Mouse (Mus musculus): ENCODE results near the gene Map3k5. TPM values are rescaled to one million over a fixed set of nuclear protein-coding genes. Genes with fewer than 3 reads are reported as not detected.

Gene Map3k5
- total RNA-seq, 2 experiments from 2014 or later: 46.4 to 56.3 TPM

DNA sequence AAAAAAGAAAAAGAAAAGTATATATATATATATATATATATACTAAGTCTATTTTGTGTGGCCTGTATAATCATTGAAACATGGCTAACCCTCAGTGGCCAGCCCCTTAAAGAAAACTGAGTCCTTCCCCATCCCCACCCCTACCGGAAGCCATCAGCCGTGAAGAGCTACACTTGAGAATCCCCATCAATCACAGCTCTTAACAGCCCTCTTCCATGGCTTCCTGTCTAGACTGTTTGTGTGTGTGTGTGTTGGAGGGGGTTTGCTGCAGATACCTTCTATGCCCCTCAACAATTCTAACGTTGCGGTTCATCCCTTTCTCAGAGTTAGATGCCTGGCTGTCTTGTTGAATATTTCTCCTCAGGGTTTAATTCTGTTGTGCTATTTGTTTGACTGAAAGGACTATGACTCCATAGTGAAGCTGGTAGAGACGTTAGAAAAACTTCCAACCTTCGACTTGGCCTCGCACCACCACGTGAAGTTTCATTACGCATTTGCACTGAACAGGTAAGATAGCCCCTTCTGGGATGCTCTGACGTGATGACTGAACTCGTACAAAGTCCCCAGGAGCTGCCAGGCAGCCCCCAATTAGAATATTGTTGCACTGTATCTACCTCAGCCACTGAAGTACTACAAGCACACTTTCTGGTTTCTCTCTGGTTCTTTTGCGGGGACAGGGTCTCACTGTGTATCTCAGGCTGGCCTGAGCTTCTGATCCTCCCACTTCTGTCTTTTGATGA lies 91.7 kb downstream of the Map3k5 start:
- DNase-seq (ENCODE audit: low spot score in 2 of 2): no peak
- intact Hi-C loops (cut with DNase I): no loop called here

DNA sequence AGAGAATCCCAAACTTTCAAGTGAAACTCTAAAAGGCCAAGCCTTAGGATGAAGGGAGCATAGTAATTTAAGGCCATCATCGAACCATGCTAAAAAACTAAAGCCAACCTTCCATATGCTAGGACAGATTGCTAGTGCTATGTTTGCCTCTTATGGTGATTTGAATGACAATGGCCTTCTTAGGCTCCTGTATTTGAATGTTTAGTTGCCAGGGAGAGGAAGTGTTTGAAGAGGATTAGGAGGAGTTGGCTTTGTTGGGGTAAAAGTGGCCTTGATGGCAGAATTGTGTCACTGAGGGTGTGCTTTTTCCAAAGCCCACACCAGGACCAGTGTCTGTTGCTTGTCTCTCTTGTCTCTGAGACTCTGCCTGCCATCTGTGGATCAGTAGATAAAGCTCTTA lies 96.4 kb downstream of the Map3k5 start:
- DNase-seq (ENCODE audit: low spot score in 2 of 2): no peak
- intact Hi-C loops (cut with DNase I): no loop called here

DNA sequence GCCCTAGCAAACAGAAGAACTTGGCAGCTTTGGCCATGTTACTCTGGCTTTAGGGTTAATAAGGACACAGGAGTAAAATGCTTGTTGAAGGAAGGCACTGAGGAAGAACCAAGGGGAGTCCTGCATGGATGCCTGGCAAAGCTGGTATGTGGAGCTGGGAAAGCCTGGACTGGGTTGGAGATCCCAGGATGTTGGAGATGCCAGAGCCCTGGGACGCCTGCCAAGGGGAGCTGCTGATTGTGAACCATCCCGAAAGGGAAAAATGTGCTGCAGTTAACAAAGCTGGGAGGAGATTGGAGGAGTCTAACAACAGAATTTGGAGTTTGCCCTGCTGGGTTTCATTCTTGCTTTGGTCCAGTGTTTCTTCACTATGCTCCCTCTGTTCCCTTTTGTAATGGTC lies 97.7 kb downstream of the Map3k5 start:
- intact Hi-C loops (cut with DNase I): no loop called here
- peak in 1 of 2 experiments; percentile 62 for DNase-seq (ENCODE audit: low spot score in 2 of 2)

DNA sequence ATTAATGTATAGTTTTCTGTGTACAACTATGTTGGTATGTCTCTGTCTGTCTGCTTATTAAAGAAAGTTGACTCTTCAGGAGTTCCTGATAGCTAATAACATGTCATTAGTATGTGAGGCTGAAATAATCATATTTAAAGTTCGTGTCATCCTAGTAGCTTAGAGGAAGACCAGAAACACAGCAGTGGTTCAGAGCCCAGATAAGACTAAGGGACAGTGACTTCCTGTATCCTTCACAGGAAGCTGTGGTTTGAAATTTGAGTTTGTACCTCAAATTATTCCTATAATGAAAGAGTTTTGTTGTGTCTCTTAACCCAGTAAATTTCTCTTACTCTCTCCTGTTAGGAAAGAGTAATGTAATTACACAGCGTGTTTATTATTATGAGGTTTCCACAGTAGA lies 102.1 kb downstream of the Map3k5 start:
- intact Hi-C loops (cut with DNase I): no loop called here

DNA sequence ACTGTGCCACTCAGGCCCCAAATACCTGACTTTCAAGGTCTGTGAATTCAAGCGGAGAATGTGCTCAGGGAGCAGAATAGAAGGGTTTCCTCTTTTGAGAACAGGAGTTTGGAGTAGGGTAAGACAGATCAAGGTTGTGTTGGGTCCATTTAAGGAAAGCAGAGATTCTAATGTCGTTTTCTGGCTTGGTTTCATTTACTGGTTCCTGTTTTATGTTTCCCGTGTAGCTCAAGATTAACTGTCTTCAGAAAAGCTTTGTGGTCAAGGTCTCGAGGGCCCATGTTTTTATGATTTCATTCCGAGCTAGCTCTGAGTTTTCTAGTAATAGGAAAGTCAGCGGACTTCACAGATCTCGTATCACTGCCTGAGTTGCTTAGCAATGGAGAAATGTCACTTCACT lies 102.6 kb downstream of the Map3k5 start:
- DNase-seq (ENCODE audit: low spot score in 2 of 2): no peak
- intact Hi-C loops (cut with DNase I): no loop called here

More for the DNA sequence above, 102.1 kb downstream of the Map3k5 start:
- DNase-seq (ENCODE audit: low spot score in 2 of 2): no peak

DNA sequence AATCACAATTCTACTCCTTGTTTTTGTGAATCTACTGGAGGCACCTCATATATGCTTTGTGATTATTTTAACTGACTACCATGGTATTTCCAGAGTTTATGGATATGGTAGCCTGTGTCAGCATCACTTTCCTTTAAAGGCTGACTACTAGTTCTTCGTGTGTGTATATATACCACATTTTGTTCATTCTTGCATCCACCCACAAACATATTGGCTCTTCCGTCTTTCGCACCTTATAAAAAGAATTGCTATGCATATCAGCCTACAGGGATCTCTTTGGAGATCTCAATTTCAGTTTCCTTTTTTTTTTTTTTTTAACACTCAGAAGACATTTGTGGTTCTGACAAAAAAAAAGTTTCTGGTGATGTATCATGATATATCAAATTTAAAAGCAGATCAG lies 105.3 kb downstream of the Map3k5 start:
- intact Hi-C loops (cut with DNase I): loop anchor here (2.0 kb wide), 1 partner anchor 33 kb away; no protein-coding TSS in a partner anchor
- DNase-seq (ENCODE audit: low spot score in 2 of 2): peak in 1 of 2 experiments; percentile 67

DNA sequence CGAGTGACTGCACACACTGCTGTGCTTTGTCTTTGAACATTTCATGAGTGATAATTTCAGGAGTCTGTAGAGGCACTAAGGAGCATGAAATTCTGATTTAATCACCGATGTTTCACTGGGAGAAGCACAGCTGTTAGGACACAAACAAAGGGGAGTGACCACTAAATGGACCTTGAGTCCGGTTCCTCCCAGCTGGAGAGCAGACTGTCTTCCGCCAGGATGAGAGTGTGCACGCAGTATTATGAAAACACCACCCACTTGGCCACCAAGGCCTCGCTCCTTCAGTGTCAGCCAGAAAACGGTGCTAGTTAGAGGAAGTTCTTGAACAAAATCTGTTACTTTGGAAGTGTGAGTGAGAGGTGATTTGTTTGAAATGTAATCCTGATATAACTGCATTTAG lies 105.8 kb downstream of the Map3k5 start:
- no peak for DNase-seq (ENCODE audit: low spot score in 2 of 2)
- intact Hi-C loops (cut with DNase I): no loop called here

- intact Hi-C loops (cut with DNase I): no loop called here
- DNase-seq (ENCODE audit: low spot score in 2 of 2): no peak
These were observed 106.4 kb downstream of the Map3k5 start for GRCm38 (mm10) chr10:20040677-20041076.

DNA sequence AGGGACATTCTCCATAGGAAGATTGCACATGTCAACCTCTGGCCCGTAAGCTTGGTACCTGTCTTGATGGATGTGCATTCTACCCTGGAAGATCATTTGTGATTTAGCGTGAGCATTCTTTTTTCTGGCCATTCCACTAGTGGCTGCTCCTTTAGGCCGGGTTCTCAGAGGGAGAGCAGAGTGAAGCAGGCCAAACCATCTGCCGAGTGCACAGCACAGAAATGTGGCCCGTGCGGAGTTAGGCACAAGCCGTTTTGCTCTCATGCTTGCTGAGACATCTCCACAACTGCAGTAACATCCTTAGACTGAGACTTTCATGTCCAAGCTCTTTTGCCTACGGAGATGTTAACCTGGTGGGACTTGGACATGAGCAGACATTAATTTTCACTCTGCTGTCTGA lies 107.8 kb downstream of the Map3k5 start:
- DNase-seq (ENCODE audit: low spot score in 2 of 2): no peak
- intact Hi-C loops (cut with DNase I): no loop called here

- no peak for DNase-seq (ENCODE audit: low spot score in 2 of 2)
- intact Hi-C loops (cut with DNase I): no loop called here
These were observed 109.8 kb downstream of the Map3k5 start for GRCm38 (mm10) chr10:20044051-20044450.

- DNase-seq (ENCODE audit: low spot score in 2 of 2): no peak
- intact Hi-C loops (cut with DNase I): no loop called here
These were observed 111.6 kb downstream of the Map3k5 start for GRCm38 (mm10) chr10:20045733-20046495.

- intact Hi-C loops (cut with DNase I): no loop called here
- no peak for DNase-seq (ENCODE audit: low spot score in 2 of 2)
These were observed 122.8 kb downstream of the Map3k5 start for GRCm38 (mm10) chr10:20056859-20057644.

DNA sequence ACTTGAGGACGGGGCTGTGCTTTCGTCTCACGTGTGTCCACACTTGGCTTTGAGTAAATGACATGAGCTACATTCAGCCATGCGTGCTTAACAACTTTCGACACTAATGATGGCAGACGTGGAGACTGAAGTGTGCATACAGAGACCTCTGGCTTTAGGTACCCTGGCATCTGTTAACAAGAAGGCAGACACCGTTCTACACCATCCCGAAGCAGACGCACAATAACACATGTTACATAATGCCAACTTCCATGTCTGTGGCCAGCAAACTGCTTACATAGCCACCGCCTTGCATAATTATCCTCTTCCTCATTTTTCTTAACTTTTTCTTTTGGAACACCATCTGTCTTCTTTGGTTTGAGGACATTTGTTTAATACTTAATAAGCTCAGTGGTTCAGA lies 123.8 kb downstream of the Map3k5 start:
- DNase-seq (ENCODE audit: low spot score in 2 of 2): no peak
- intact Hi-C loops (cut with DNase I): no loop called here

DNA sequence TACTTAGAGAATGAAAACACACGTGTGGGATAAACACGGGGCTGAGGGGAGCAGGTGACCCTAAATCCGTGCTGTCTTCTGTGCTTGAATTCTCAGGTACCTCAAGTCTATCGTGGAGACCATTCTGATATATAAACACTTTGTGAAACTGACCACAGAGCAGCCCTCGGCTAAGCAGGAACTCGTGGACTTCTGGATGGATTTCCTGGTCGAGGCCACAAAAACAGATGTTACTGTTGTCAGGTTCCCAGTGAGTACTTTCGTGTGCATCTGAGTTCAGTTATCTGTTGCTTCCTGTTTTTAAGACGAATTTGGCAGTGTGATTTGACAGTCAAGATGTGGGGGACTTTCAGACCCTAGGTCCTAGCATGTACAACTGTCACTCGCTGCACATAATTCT lies 124.6 kb downstream of the Map3k5 start:
- intact Hi-C loops (cut with DNase I): no loop called here
- DNase-seq (ENCODE audit: low spot score in 2 of 2): no peak

DNA sequence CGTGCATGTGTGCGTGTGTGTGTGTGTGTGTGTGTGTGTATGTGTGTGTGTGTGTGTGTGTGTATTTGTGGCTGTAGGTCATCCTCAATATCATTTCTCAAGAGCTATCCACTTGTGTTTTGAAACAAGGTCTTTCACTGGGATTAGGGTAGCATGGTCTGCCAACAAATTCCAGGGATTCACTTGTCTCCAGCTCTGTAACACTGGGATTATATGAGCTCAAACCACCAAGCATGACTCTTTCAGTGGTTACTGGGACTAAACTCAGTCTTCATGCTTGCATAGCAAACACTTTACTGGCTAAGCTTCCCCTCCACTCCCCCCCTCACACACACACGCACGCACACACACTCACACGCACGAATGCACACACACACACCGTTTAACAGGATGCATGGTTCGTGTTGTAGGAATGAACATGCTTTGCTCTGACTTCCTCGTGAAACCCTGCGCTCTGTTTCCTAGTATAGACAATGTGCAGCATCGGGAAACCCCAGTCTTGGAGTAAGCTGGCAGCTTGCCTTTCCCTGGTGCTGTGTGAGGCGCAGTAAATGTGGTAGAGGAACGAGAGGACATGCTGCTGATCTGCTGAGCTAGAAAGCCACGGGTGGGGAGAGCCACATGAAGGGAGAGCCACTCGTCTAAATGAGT lies 126.2 kb downstream of the Map3k5 start:
- intact Hi-C loops (cut with DNase I): no loop called here
- DNase-seq (ENCODE audit: low spot score in 2 of 2): peak; percentile 28 to 75

DNA sequence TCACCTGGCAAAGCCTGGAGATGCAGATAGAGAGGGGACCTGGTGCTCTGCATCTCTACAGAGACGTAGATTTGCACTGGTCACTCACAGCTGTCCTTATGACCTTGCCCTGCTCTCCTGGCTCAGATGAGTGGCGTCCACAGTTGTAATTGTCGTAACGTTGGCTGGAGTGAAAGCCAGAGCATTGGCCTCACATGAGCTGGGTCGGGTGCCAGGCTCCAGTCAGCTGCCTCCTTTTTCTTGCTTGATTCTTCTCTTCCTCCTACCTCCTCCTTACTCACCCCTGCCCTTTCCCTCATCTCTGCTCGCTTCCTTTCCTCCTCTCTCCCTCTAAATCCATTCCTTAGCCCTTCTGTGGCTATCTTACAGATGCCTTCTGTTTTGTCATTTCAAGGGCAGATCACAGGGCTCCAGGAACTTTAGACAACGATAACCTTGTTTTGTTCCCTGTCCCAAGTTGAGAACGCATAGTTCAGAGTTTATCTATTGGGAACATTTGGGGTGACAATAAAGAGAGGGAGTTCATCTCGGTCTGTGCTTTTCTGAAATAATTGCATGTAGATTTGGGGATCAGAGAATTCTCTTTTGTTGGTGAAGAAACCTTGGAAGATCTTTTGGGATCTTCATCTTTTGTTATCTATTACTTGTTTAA lies 130.4 kb downstream of the Map3k5 start:
- DNase-seq (ENCODE audit: low spot score in 2 of 2): no peak

GRCm38 (mm10) chr10:20066069-20066665 lies 131.9 kb downstream of the Map3k5 start:
- peak in 1 of 2 experiments; percentile 51 for DNase-seq (ENCODE audit: low spot score in 2 of 2)
- intact Hi-C loops (cut with DNase I): no loop called here

More for the DNA sequence above, 130.4 kb downstream of the Map3k5 start:
- intact Hi-C loops (cut with DNase I): no loop called here

DNA sequence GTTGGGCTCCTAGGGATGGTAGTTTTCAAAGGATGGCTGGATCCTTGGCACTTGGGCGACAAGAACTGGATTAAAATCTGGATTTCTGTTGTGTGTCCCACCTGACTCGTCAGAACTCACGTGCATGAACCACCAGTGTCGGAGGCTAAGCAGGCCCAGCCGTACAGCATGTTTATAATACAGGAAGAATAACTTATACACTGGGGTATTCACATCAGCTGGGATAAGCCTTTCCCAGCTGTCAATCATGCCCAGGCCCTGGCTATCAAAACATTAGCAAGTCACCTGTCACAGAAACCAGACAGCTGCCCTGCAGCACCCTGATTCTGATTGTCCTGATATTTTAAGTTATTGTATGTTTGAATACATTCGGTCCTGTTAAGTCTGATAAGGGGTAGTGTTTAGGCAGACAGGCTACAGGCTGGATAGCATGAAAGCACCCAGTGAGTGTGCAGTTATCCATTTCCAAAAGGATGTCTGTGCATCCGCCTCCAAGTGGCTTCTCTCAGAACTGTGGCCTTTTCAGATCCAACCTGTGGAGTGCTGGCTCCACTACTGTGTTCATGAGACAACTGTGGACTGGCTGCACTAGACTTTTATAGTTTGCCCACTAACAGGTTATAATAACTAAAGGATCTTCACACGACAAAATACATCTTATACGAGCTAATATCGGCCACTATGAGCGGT lies 135.6 kb downstream of the Map3k5 start:
- intact Hi-C loops (cut with DNase I): loop anchor here (5.0 to 10.0 kb wide), 2 partner anchors 52 to 355 kb away; partner anchors contain the start of gene Il20ra
- DNase-seq (ENCODE audit: low spot score in 2 of 2): no peak

Data from left cerebral cortex, postnatal 25 days (tissue).